Mouse (Mus musculus) megakaryocyte progenitor cell, adult 5-6 weeks (primary cell): ENCODE data around the gene Krt20. TPM values are rescaled to one million over a fixed set of nuclear protein-coding genes. Genes with fewer than 3 reads are reported as not detected.

Experiments
- ATAC-seq: replicated peaks from 2 replicates; pipeline ENCODE4 v1.8.0; 2016; ENCODE audit warnings: mild to moderate bottlenecking, moderate TSS enrichment, inconsistent platforms; ENCODE audit not compliant: poor library complexity
- total RNA-seq, 2 experiments: library from RNA; stranded (forward) in 1 of 2; stranded (reverse) in 1 of 2; fragments of 157-497, 149-512 nt in 1 of 2; fragments of 200-1000 nt in 1 of 2; gene quantifications; 2 replicates each; pipeline versions ENCODE4 v1.2.3 to v1.2.4; 2015 to 2017

Gene Krt20
- total RNA-seq, 2 experiments from 2014 or later = not detected

- no peak for ATAC-seq
These were observed 23.3 kb downstream of the Krt20 start for GRCm38 (mm10) chr11:99414463-99415147.

GRCm38 (mm10) chr11:99413247-99413646 lies 24.7 kb downstream of the Krt20 start:
- ATAC-seq = 0 out of 2 replicates have a peak, but pooled peaks have one; percentile 29

- no peak for ATAC-seq
These were observed 31.8 kb downstream of the Krt20 start for GRCm38 (mm10) chr11:99406186-99406585.

- ATAC-seq = no peak
These were observed 37.9 kb downstream of the Krt20 start for GRCm38 (mm10) chr11:99399956-99400549.

GRCm38 (mm10) chr11:99398832-99399231 lies 39.1 kb downstream of the Krt20 start:
- no peak for ATAC-seq

- ATAC-seq = no peak
These were observed 39.9 kb downstream of the Krt20 start for GRCm38 (mm10) chr11:99398084-99398483.

- ATAC-seq = no peak
These were observed 41.3 kb downstream of the Krt20 start for GRCm38 (mm10) chr11:99396661-99397060.

- ATAC-seq = no peak
These were observed 41.9 kb downstream of the Krt20 start for GRCm38 (mm10) chr11:99396034-99396433.

GRCm38 (mm10) chr11:99392492-99392891 lies 45.5 kb downstream of the Krt20 start:
- ATAC-seq = no peak

- ATAC-seq = no peak
These were observed 46.6 kb downstream of the Krt20 start for GRCm38 (mm10) chr11:99391375-99391774.

GRCm38 (mm10) chr11:99390866-99391265 lies 47.1 kb downstream of the Krt20 start:
- ATAC-seq = no peak

GRCm38 (mm10) chr11:99389264-99389663 lies 48.7 kb downstream of the Krt20 start, which contains the start of gene Krt10:
Krt10 (minus strand) TSS chr11:99389364.
- no peak for ATAC-seq

GRCm38 (mm10) chr11:99388661-99389060 lies 49.3 kb downstream of the Krt20 start:
- ATAC-seq = no peak

- ATAC-seq = peak; percentile 99
These were observed 51.9 kb downstream of the Krt20 start for GRCm38 (mm10) chr11:99385813-99386721.

- peak; percentile 90 for ATAC-seq
These were observed 58.4 kb downstream of the Krt20 start for GRCm38 (mm10) chr11:99379568-99379967.

Other genes with a start within 250 kb of the Krt20 start
- 95.7 and 108 TPM in 2 replicates for gene Smarce1, start 207.1 kb downstream of the Krt20 start, total RNA-seq (2015)
- gene Smarce1, start 207.1 kb downstream of the Krt20 start, total RNA-seq (2017) = 161 and 260 TPM in 2 replicates
- not detected in 2 replicates for gene Krt222, start 194.1 kb downstream of the Krt20 start, total RNA-seq (2015)
- gene Krt222, start 194.1 kb downstream of the Krt20 start, total RNA-seq (2017) = not detected in 2 replicates
- not detected in 2 replicates for gene Krt24, start 152.9 kb downstream of the Krt20 start, total RNA-seq (2015)
- not detected in 2 replicates for gene Krt24, start 152.9 kb downstream of the Krt20 start, total RNA-seq (2017)
- not detected in 2 replicates for gene Krt25, start 115.2 kb downstream of the Krt20 start, total RNA-seq (2015)
- not detected in 2 replicates for gene Krt25, start 115.2 kb downstream of the Krt20 start, total RNA-seq (2017)
- not detected in 2 replicates for gene Krt26, start 100.2 kb downstream of the Krt20 start, total RNA-seq (2015)
- not detected in 2 replicates for gene Krt26, start 100.2 kb downstream of the Krt20 start, total RNA-seq (2017)
- gene Krt27, start 87.0 kb downstream of the Krt20 start, total RNA-seq (2015) = not detected in 2 replicates
- not detected in 2 replicates for gene Krt27, start 87.0 kb downstream of the Krt20 start, total RNA-seq (2017)
- gene Krt28, start 63.2 kb downstream of the Krt20 start, total RNA-seq (2015) = not detected in 2 replicates
- gene Krt28, start 63.2 kb downstream of the Krt20 start, total RNA-seq (2017) = not detected in 2 replicates
- 2.3 and 7.2 TPM in 2 replicates for gene Krt10, start 48.8 kb downstream of the Krt20 start, total RNA-seq (2015)
- 0.47 TPM in 1 of 2 replicates, not detected in the other for gene Krt10, start 48.8 kb downstream of the Krt20 start, total RNA-seq (2017)
- gene Krt12, start 15.9 kb downstream of the Krt20 start, total RNA-seq (2015) = not detected in 2 replicates
- gene Krt12, start 15.9 kb downstream of the Krt20 start, total RNA-seq (2017) = not detected in 2 replicates
- gene Krt23, start 55.0 kb upstream of the Krt20 start, total RNA-seq (2015) = not detected in 2 replicates
- not detected in 2 replicates for gene Krt23, start 55.0 kb upstream of the Krt20 start, total RNA-seq (2017)
- gene Krt39, start 83.2 kb upstream of the Krt20 start, total RNA-seq (2015) = not detected in 2 replicates
- gene Krt39, start 83.2 kb upstream of the Krt20 start, total RNA-seq (2017) = not detected in 2 replicates
- gene Krt40, start 105.0 kb upstream of the Krt20 start, total RNA-seq (2015) = not detected in 2 replicates
- not detected in 2 replicates for gene Krt40, start 105.0 kb upstream of the Krt20 start, total RNA-seq (2017)
- not detected in 2 replicates for gene Krtap3-3, start 112.7 kb upstream of the Krt20 start, total RNA-seq (2015)
- not detected in 2 replicates for gene Krtap3-3, start 112.7 kb upstream of the Krt20 start, total RNA-seq (2017)
- gene Krtap3-2, start 118.7 kb upstream of the Krt20 start, total RNA-seq (2015) = not detected in 2 replicates
- gene Krtap3-2, start 118.7 kb upstream of the Krt20 start, total RNA-seq (2017) = not detected in 2 replicates
- not detected in 2 replicates for gene Gm11939, start 121.3 kb upstream of the Krt20 start, total RNA-seq (2015)
- gene Gm11939, start 121.3 kb upstream of the Krt20 start, total RNA-seq (2017) = not detected in 2 replicates
- not detected in 2 replicates for gene Krtap3-1, start 128.5 kb upstream of the Krt20 start, total RNA-seq (2015)
- not detected in 2 replicates for gene Krtap3-1, start 128.5 kb upstream of the Krt20 start, total RNA-seq (2017)
- gene Krtap1-5, start 142.9 kb upstream of the Krt20 start, total RNA-seq (2015) = not detected in 2 replicates
- not detected in 2 replicates for gene Krtap1-5, start 142.9 kb upstream of the Krt20 start, total RNA-seq (2017)
- gene Krtap1-4, start 145.5 kb upstream of the Krt20 start, total RNA-seq (2015) = not detected in 2 replicates
- not detected in 2 replicates for gene Krtap1-4, start 145.5 kb upstream of the Krt20 start, total RNA-seq (2017)
- gene Krtap1-3, start 153.2 kb upstream of the Krt20 start, total RNA-seq (2015) = not detected in 2 replicates
- not detected in 2 replicates for gene Krtap1-3, start 153.2 kb upstream of the Krt20 start, total RNA-seq (2017)
- not detected in 2 replicates for gene Krtap9-3, start 160.0 kb upstream of the Krt20 start, total RNA-seq (2015)
- not detected in 2 replicates for gene Krtap9-3, start 160.0 kb upstream of the Krt20 start, total RNA-seq (2017)
- gene Gm11938, start 165.2 kb upstream of the Krt20 start, total RNA-seq (2015) = not detected in 2 replicates
- gene Gm11938, start 165.2 kb upstream of the Krt20 start, total RNA-seq (2017) = not detected in 2 replicates
- not detected in 2 replicates for gene Gm11937, start 172.0 kb upstream of the Krt20 start, total RNA-seq (2015)
- not detected in 2 replicates for gene Gm11937, start 172.0 kb upstream of the Krt20 start, total RNA-seq (2017)
- not detected in 2 replicates for gene Krtap2-4, start 176.7 kb upstream of the Krt20 start, total RNA-seq (2015)
- gene Krtap2-4, start 176.7 kb upstream of the Krt20 start, total RNA-seq (2017) = not detected in 2 replicates
- not detected in 2 replicates for gene Gm11562, start 182.3 kb upstream of the Krt20 start, total RNA-seq (2015)
- not detected in 2 replicates for gene Gm11562, start 182.3 kb upstream of the Krt20 start, total RNA-seq (2017)
- not detected in 2 replicates for gene Krtap4-1, start 190.1 kb upstream of the Krt20 start, total RNA-seq (2015)
- gene Krtap4-1, start 190.1 kb upstream of the Krt20 start, total RNA-seq (2017) = not detected in 2 replicates
- not detected in 2 replicates for gene Krtap4-2, start 196.9 kb upstream of the Krt20 start, total RNA-seq (2015)
- not detected in 2 replicates for gene Krtap4-2, start 196.9 kb upstream of the Krt20 start, total RNA-seq (2017)
- gene Krtap4-7, start 205.9 kb upstream of the Krt20 start, total RNA-seq (2015) = not detected in 2 replicates
- not detected in 2 replicates for gene Krtap4-7, start 205.9 kb upstream of the Krt20 start, total RNA-seq (2017)
- gene Gm11555, start 212.1 kb upstream of the Krt20 start, total RNA-seq (2015) = not detected in 2 replicates
- not detected in 2 replicates for gene Gm11555, start 212.1 kb upstream of the Krt20 start, total RNA-seq (2017)
- gene Gm11563, start 220.8 kb upstream of the Krt20 start, total RNA-seq (2015) = not detected in 2 replicates
- not detected in 2 replicates for gene Gm11563, start 220.8 kb upstream of the Krt20 start, total RNA-seq (2017)
- not detected in 2 replicates for gene Krtap4-6, start 227.8 kb upstream of the Krt20 start, total RNA-seq (2015)
- not detected in 2 replicates for gene Krtap4-6, start 227.8 kb upstream of the Krt20 start, total RNA-seq (2017)